Mouse (Mus musculus): ENCODE data around the gene Tpd52l1. TPM values are rescaled to one million over a fixed set of nuclear protein-coding genes. Genes with fewer than 3 reads are reported as not detected.

The Tpd52l1 gene
- polyA plus RNA-seq, 1 experiment: 56.1 TPM

DNA sequence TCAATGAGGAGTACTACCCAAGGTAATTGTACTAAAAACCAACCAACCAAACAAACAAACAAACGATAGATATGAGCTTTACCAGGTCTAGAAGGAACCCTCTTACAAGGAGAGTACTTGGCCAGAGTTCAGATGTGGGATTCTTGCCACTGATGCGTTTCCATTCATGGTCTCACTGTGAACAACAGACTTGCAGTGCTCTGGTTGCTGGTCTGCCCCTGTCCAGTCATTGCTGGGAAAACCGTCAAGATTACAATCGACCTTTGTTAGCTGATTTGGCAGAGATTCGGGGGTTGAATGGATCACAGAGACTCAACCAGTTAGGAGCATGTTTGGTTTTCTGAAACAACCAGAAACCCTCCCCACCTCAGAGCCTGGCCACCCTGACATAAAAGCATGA, 150.1 kb downstream of the Tpd52l1 start:
- TF ChIP-seq POLR2A (IDR thresholded peaks at IDR 0.05; ENCODE audit: insufficient read length, low read depth) (no peak), CEBPB (IDR thresholded peaks at IDR 0.05; ENCODE audit: insufficient read depth, poor library complexity, severe bottlenecking) (no peak), TCF3 (IDR thresholded peaks at IDR 0.05; ENCODE audit: insufficient read length, low read depth) (no peak)
- no peak overlapping the region for H3ac ChIP-seq (ENCODE audit: control insufficient read depth, insufficient read length)

DNA sequence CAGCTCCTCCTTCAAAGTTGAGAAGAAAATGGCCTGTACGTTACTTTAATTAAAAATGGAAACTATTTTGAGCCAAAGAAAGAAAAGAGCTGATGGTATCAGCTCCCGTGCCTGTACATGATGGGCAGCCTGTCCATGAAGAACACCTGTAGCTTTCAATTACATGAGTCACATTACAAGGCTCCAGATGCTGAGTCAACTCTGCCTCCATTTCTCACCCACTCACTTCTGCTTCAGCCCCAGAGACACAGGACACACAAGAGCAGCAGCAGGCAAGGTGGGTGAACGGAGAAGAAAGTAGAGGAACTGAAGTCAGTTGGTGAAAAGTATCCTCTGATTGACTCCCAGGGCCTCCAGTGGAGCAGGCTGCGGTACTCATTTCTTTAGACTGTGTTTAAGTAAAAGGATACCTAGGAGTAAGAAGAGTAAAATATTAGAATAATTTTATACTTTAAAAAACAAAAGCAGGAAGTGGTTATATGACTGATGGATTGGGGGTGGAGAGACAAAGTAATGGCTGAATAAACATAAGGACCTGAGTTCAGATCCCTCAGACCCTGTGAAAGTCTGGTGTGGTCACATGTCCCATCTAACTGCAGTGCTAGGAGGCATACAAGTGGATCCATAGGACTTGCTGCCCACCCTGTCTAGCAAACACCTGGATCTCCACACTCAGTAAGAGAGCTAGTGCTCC, 156.9 kb downstream of the Tpd52l1 start:
- Histone ChIP-seq H3ac (ENCODE audit: control insufficient read depth, insufficient read length) (no peak overlapping the region), H3K4me2 (ENCODE audit: low read depth) (no peak overlapping the region), H3K27me3 (ENCODE audit: control insufficient read depth, insufficient read depth, insufficient read length) (no peaks in the 10 kb centered on the region), H3K36me3 (ENCODE audit: control insufficient read depth, insufficient read depth) (no peaks in the 10 kb centered on the region), H3K4me3 (no peak overlapping the region), H3K79me2 (ENCODE audit: control insufficient read depth, insufficient read depth) (no peaks in the 10 kb centered on the region)
- TF ChIP-seq POLR2A (IDR thresholded peaks at IDR 0.05; ENCODE audit: insufficient read length, low read depth) (no peak), E2F4 (IDR thresholded peaks at IDR 0.05; ENCODE audit: insufficient read depth) (no peak), REST (IDR thresholded peaks at IDR 0.05; ENCODE audit: insufficient read depth, insufficient read length) (no peak), CEBPB (IDR thresholded peaks at IDR 0.05; ENCODE audit: insufficient read depth, poor library complexity, severe bottlenecking) (no peak), USF1 (IDR thresholded peaks at IDR 0.05; ENCODE audit: low read depth) (no peak), TCF12 (IDR thresholded peaks at IDR 0.05; ENCODE audit: insufficient read depth, poor library complexity, severe bottlenecking) (no peak), MYOD1 (IDR thresholded peaks at IDR 0.05; ENCODE audit: control insufficient read depth in 1 of 3, insufficient read length in 2 of 3, low read depth in 2 of 3) (peak in 2 of 3 experiments; percentile 7 to 27), MAX (IDR thresholded peaks at IDR 0.05; ENCODE audit: low read depth) (no peak)

More for the DNA sequence above, 150.1 kb downstream of the Tpd52l1 start:
- Histone ChIP-seq H3K4me2 (ENCODE audit: low read depth) (no peak overlapping the region), H3K79me2 (ENCODE audit: control insufficient read depth, insufficient read depth) (no peaks in the 10 kb centered on the region), H3K36me3 (ENCODE audit: control insufficient read depth, insufficient read depth) (no peaks in the 10 kb centered on the region), H3K27me3 (ENCODE audit: control insufficient read depth, insufficient read depth, insufficient read length) (no peaks in the 10 kb centered on the region), H3K4me3 (no peak overlapping the region)

DNA sequence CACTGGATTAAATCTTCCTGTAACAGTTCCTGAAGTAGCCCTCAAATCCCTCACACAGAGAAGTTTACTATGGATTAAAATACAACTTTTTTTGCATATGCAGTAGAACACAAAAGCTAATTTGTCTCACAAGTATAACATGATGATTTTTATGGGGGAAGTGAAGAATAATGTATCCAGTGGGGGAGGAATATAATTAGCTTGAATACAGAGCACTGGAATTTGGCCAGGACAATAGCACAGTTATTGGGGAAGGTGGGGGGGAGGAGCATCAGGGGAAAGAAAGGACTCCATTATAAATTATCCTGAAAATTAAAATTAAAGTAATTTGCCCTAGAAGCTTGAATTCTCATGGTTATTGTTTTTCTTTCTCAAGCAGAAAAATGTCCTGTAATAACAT, 158.0 kb downstream of the Tpd52l1 start:
- TF ChIP-seq TCF3 (IDR thresholded peaks at IDR 0.05; ENCODE audit: insufficient read length, low read depth) (no peak), CEBPB (IDR thresholded peaks at IDR 0.05; ENCODE audit: insufficient read depth, poor library complexity, severe bottlenecking) (no peak), MYOD1 (IDR thresholded peaks at IDR 0.05; ENCODE audit: control insufficient read depth in 1 of 3, insufficient read length in 2 of 3, low read depth in 2 of 3) (no peak), SRF (IDR thresholded peaks at IDR 0.05; ENCODE audit: control insufficient read depth, insufficient read length, low read depth) (no peak), MAX (IDR thresholded peaks at IDR 0.05; ENCODE audit: low read depth) (no peak), POLR2AphosphoS2 (IDR thresholded peaks at IDR 0.05; ENCODE audit: insufficient read length, low read depth) (no peak), E2F4 (IDR thresholded peaks at IDR 0.05; ENCODE audit: insufficient read depth) (no peak), TCF12 (IDR thresholded peaks at IDR 0.05; ENCODE audit: insufficient read depth, poor library complexity, severe bottlenecking) (no peak), USF1 (IDR thresholded peaks at IDR 0.05; ENCODE audit: low read depth) (no peak), MYOG (IDR thresholded peaks at IDR 0.05; ENCODE audit: control insufficient read depth in 1 of 3, insufficient read depth in 1 of 3, insufficient read length in 2 of 3, low read depth in 2 of 3) (no peak), REST (IDR thresholded peaks at IDR 0.05; ENCODE audit: insufficient read depth, insufficient read length) (no peak), POLR2A (IDR thresholded peaks at IDR 0.05; ENCODE audit: insufficient read length, low read depth) (no peak)
- no peaks in the 10 kb centered on the region for H3K27me3 ChIP-seq (ENCODE audit: control insufficient read depth, insufficient read depth, insufficient read length)

More for the DNA sequence above, 158.0 kb downstream of the Tpd52l1 start:
- H3K4me3 ChIP-seq: no peak overlapping the region
- no peaks in the 10 kb centered on the region for H3K36me3 ChIP-seq (ENCODE audit: control insufficient read depth, insufficient read depth)
- H3K4me2 ChIP-seq (ENCODE audit: low read depth): no peak overlapping the region
- no peaks in the 10 kb centered on the region for H3K79me2 ChIP-seq (ENCODE audit: control insufficient read depth, insufficient read depth)
- H3ac ChIP-seq (ENCODE audit: control insufficient read depth, insufficient read length): no peak overlapping the region

Other genes with a start within 250 kb of the Tpd52l1 start
- 30.7 TPM for gene Hddc2, start 132.6 kb downstream of the Tpd52l1 start, polyA plus RNA-seq (2012; fragmentation: generic; extraction: Trizol)
- gene Rnf217, start 163.2 kb upstream of the Tpd52l1 start, polyA plus RNA-seq (2012; fragmentation: generic; extraction: Trizol): 5.8 TPM

All from myocyte (in vitro differentiated cells).